Mouse (Mus musculus) MEL (cell line): ENCODE results near the gene B3gat1.

Source experiments
- CTCF ChIP-seq, 3 experiments: IDR thresholded peaks in 2 of 3; conservative IDR thresholded peaks in 1 of 3; 2 replicates each; pipeline ENCODE4 v1.5.1; 2011 to 2012; ENCODE audit warnings: low read length in 3 of 3, low read depth in 2 of 3, mild to moderate bottlenecking in 2 of 3, improper control_type of control experiment in 1 of 3, inconsistent platforms in 1 of 3, mixed read lengths in 1 of 3, moderate library complexity in 1 of 3; ENCODE audit not compliant: control insufficient read depth in 1 of 3, insufficient read depth in 1 of 3, poor library complexity in 1 of 3, severe bottlenecking in 1 of 3
- POLR2A ChIP-seq, 2 experiments: IDR thresholded peaks; 2 replicates each; pipeline ENCODE4 v1.6.1; 2011 to 2012; ENCODE audit warnings: low read length in 2 of 2, mild to moderate bottlenecking in 2 of 2, control low read depth in 1 of 2, improper control_type of control experiment in 1 of 2, low read depth in 1 of 2, moderate library complexity in 1 of 2; ENCODE audit not compliant: control insufficient read depth in 1 of 2, insufficient read depth in 1 of 2, poor library complexity in 1 of 2
- RAD21 ChIP-seq: IDR thresholded peaks from 2 replicates; pipeline ENCODE4 v1.6.1; 2011; ENCODE audit warnings: mild to moderate bottlenecking, low read depth, low read length, improper control_type of control experiment

- TF ChIP-seq RAD21 (no peak), CTCF (IDR thresholded peaks at IDR 0.05 in 2 of 3, conservative IDR thresholded peaks at IDR 0.05 in 1 of 3; ENCODE audit: control insufficient read depth in 1 of 3, insufficient read depth in 1 of 3, low read depth in 2 of 3, low read length in 3 of 3, poor library complexity in 1 of 3, severe bottlenecking in 1 of 3) (no peak), POLR2A (IDR thresholded peaks at IDR 0.05; ENCODE audit: control insufficient read depth in 1 of 2, insufficient read depth in 1 of 2, low read depth in 1 of 2, low read length in 2 of 2, poor library complexity in 1 of 2) (no peak)
Measured at GRCm38 (mm10) chr9:26762477-26762876, 28.9 kb downstream of the B3gat1 start.
